Mouse (Mus musculus) liver, adult 2 months (tissue): ENCODE measurements around the gene Emilin3. TPM values are rescaled to one million over a fixed set of nuclear protein-coding genes. Genes with fewer than 3 reads are reported as not detected.

Experiments
- DNase-seq: peaks from one replicate; pipeline ENCODE4 v3.0.0-alpha.2; 2011; ENCODE audit warnings: low read depth, low spot score; ENCODE audit errors: extremely low read depth
- H3K27ac ChIP-seq: fragments of 200-500 bp; replicated peaks from 2 replicates; pipeline ENCODE4 v1.5.1; 2012; ENCODE audit warnings: low read depth, mild to moderate bottlenecking, control low read depth, inconsistent platforms, low read length; ENCODE audit not compliant: insufficient read depth
- H3K27me3 ChIP-seq: fragments of 200-500 bp; 2 replicates; pipeline ENCODE4 v1.6.1; 2012; ENCODE audit warnings: mild to moderate bottlenecking, moderate library complexity, low read length, inconsistent platforms; ENCODE audit not compliant: control insufficient read depth, insufficient read depth
- H3K36me3 ChIP-seq: fragments of 200-500 bp; 2 replicates; pipeline ENCODE4 v1.6.1; 2012; ENCODE audit warnings: low read length, inconsistent platforms; ENCODE audit not compliant: control insufficient read depth, insufficient read depth
- H3K4me1 ChIP-seq: fragments of 200-500 bp; 2 replicates; pipeline ENCODE4 v1.6.1; 2011; ENCODE audit warnings: low read length; ENCODE audit not compliant: control insufficient read depth, insufficient read depth
- H3K4me3 ChIP-seq: fragments of 200-500 bp; 2 replicates; pipeline ENCODE4 v1.5.1; 2011; ENCODE audit warnings: low read depth, mild to moderate bottlenecking, control low read depth, low read length, moderate library complexity; ENCODE audit not compliant: insufficient read depth
- H3K79me2 ChIP-seq: fragments of 200-500 bp; 2 replicates; pipeline ENCODE4 v1.6.1; 2012; ENCODE audit warnings: inconsistent platforms, mild to moderate bottlenecking, low read length, moderate library complexity; ENCODE audit not compliant: control insufficient read depth, insufficient read depth
- H3K9ac ChIP-seq: fragments of 200-500 bp; 2 replicates; pipeline ENCODE4 v1.6.1; 2012; ENCODE audit warnings: low read depth, mild to moderate bottlenecking, control low read depth, inconsistent platforms, low read length
- CTCF ChIP-seq: fragments of 200-500 bp; IDR thresholded peaks from 2 replicates; pipeline ENCODE4 v1.5.1; 2011; ENCODE audit warnings: low read depth, low read length, control low read depth
- POLR2A ChIP-seq: fragments of 200-500 bp; IDR thresholded peaks from 2 replicates; pipeline ENCODE4 v1.6.1; 2011; ENCODE audit warnings: low read length, control low read depth; ENCODE audit not compliant: insufficient read depth; ENCODE audit errors: extremely low read depth
- WGBS: fragments of 180-500 bp; shearing (Covaris S2); methylation state at CpG from one replicate; pipeline ENCODE4 v1.1.7; 2018; 5-methylcytosine and 5-hydroxymethylcytosine counted together
- polyA plus RNA-seq: library from polyadenylated mRNA; depleted of rRNA; stranded (reverse); fragments of >200 nt; gene quantifications from 2 replicates; pipeline ENCODE4 v1.2.3, GENCODE M21; 2012
- total RNA-seq: library from RNA; depleted of rRNA; stranded (reverse); fragments of >200 nt; gene quantifications from 2 replicates; pipeline ENCODE4 v1.2.3, GENCODE M21; 2014

The Emilin3 gene
- total and polyA plus RNA-seq, 2 experiments = not detected

DNA sequence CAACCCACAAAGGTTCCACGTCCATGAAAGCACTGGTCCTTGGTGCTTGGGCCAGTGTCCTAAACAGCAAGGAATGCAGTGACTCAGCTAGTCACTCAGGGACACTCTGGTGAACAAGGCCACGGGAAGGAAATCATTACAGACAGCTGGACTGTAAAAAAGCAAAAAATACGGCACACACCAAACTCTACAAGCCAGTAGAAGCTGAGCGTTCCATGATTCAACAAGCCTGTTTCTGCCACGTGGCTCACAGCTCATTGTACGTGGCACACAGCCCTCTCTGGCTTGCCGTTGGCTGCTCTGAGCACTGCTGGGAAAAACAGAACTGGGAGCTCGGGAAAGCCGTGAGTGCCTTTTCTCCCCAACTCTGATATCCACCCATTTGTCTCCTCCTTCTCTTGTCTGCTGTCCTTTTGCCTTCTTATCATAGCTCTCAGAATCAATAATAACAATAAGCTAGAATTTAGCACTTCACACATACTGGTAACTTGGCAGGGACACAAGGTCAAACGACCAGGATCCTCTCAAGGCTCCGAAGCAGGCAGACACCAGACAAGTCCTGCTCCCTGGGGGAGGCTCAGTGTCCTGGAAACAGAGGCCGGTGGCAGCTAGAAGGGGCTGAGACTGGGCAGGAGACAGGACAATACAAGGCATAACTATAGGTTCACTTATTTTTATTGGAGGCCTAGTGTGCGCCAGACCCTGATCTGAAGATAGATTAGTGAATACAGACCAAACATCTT is 31.5 kb downstream of the Emilin3 start, which contains the start of gene Lpin3:
Lpin3 (plus strand) TSS at position 218 of the 743 bp plus-strand sequence.
- no peaks in the 10 kb centered on the region for H3K27me3 ChIP-seq
- H3K4me1 ChIP-seq = 0 out of 2 replicates have a peak, but pooled peaks cover 3% of the 10 kb centered on the region
- H3K36me3 ChIP-seq = no peaks in the 10 kb centered on the region
- H3K27ac ChIP-seq = peak within 1 kb of the TSS; percentile 24; the same call in 1 of the 2 replicates
- H3K4me3 ChIP-seq = no peak within 1 kb of the TSS
- DNase-seq = no peak
- 52% methylated on average over 13 of the region's 13 CpGs for WGBS
- H3K79me2 ChIP-seq = no peaks in the 10 kb centered on the region
- no peak within 1 kb of the TSS for H3K9ac ChIP-seq
- TF ChIP-seq CTCF (no peak), POLR2A (no peak)

DNA sequence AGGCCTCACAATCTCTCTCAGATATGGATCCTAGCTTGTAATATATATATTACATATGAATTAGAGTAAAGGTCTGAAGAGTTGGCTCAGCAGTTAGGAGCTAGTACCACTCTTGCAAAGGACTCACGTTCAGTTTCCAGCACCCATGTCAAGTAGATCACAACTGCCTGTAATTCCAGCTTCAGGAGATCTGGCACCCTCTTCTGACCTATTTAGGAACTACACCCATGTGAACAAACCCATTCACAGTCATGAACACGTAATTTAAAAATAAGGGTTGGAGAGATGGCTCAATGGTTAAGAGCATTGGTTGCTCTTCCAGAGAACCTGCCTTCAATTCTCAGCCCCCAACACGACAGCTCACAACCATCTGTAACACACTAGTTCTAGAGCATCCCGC is 36.0 kb downstream of the Emilin3 start:
- Histone ChIP-seq H3K27ac (no peak overlapping the region), H3K4me1 (peaks cover 5% of the 10 kb centered on the region; the same call in 1 of the 2 replicates), H3K79me2 (peaks cover 4% of the 10 kb centered on the region; the same call in 1 of the 2 replicates), H3K27me3 (no peaks in the 10 kb centered on the region), H3K9ac (no peak overlapping the region), H3K4me3 (no peak overlapping the region), H3K36me3 (no peaks in the 10 kb centered on the region)
- 91% methylated on average over 4 of the region's 4 CpGs for WGBS
- DNase-seq = no peak
- TF ChIP-seq POLR2A (no peak), CTCF (0 out of 2 replicates have a peak, but pooled peaks have one; percentile 27)

DNA sequence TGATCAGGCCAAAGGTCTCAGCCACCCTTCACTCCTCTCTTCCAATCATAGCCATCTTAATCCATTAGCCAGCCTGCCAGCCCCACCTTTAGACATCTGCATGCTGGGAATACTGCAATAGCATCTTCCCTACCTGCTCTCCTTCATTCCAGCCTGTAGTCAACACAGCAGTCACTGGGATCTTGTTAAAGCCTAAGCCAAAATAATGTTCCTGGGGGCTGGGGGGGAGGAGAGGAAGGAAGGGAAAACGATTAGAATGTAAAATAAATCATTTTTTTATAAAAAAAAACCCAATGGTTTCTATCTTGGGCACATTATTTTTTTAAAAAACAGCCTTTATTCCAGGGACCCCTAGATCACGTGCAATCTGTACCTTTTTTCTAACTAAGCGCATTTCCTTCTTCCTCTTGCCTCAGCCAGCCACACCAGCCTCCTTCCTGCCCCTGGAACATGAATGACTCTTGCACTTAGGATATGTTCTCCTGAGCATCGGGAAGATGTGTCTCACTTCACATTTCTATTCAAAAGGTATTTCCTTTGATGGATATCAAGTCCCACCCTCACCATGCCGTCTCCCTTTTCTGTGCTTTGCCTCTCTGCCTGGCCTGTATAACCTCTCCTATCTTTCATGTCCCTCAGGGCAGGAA is 37.8 kb downstream of the Emilin3 start:
- Histone ChIP-seq H3K27me3 (no peaks in the 10 kb centered on the region), H3K79me2 (peaks cover 4% of the 10 kb centered on the region; the same call in 1 of the 2 replicates), H3K36me3 (no peaks in the 10 kb centered on the region), H3K27ac (peak overlapping the region; percentile 57; the same call in 1 of the 2 replicates), H3K4me1 (peaks cover 7% of the 10 kb centered on the region), H3K9ac (no peak overlapping the region), H3K4me3 (no peak overlapping the region)
- no peak for TF ChIP-seq CTCF
- no peak for TF ChIP-seq POLR2A
- DNase-seq = no peak
- WGBS = 78% methylated on average over 5 of the region's 5 CpGs

DNA sequence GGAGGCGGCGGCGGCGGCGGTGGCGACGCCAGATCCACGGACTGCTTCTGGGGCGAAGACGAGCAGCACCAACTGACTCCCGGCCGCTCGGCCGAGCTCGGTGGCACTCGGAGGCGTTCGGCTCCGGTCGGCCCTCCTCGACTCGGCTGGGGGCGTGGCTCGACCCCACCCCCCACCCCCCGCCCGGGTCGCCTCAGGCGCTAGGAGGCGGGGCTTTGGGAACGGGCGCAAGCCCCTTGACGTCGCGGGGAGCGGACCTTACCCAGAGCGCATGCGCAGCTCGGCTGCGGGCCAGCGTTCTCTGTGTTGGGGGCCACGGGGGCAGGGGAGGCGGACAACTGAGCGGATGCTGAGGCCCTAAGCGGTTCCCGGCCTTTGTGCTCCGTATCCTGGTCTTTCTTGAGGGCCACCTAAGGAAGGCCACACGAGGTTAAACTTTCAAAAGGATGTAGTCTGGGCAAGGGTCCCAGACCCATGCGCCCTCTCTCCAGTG is 39.2 kb downstream of the Emilin3 start, which contains the start of gene Zhx3:
Zhx3 (minus strand) TSS at position 109 of the 493 bp plus-strand sequence.
- H3K27me3 ChIP-seq = no peaks in the 10 kb centered on the region
- DNase-seq = peak; percentile 75
- H3K4me3 ChIP-seq = peak within 1 kb of the TSS; percentile 97
- 1% methylated on average over 43 of the region's 48 CpGs for WGBS
- H3K36me3 ChIP-seq = no peaks in the 10 kb centered on the region
- TF ChIP-seq CTCF = no peak
- TF ChIP-seq POLR2A = peak; percentile 52; the same call in 1 of the 2 replicates
- H3K4me1 ChIP-seq = peaks cover 18% of the 10 kb centered on the region
- peak within 1 kb of the TSS; percentile 99 for H3K27ac ChIP-seq
- peaks cover 13% of the 10 kb centered on the region for H3K79me2 ChIP-seq
- H3K9ac ChIP-seq = peak within 1 kb of the TSS; percentile 99

DNA sequence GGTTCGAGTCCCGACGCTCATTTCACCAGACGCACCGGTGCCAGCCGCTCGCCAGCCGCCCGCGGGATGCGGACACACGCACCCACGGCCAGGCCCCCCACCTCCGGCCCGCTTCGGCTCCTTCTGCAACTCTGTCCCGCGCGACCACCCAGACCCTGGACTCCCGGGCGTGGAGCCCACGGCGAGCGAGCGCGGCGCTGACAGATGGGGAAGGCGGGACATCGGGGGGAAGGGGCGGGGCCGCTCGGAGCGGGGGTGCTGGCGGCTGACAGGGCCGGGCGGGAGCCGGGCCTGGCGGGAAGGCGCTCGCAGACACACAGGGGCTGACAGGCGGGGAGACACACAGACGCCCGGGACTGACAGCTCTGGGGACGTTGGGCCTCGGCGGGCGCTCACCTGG is 39.7 kb downstream of the Emilin3 start:
- H3K9ac ChIP-seq = peak overlapping the region; percentile 99
- peaks cover 19% of the 10 kb centered on the region for H3K4me1 ChIP-seq
- H3K27me3 ChIP-seq = no peaks in the 10 kb centered on the region
- H3K79me2 ChIP-seq = peaks cover 13% of the 10 kb centered on the region
- no peak for DNase-seq
- peak overlapping the region; percentile 97 for H3K4me3 ChIP-seq
- no peaks in the 10 kb centered on the region for H3K36me3 ChIP-seq
- H3K27ac ChIP-seq = peak overlapping the region; percentile 96
- 0 out of 2 replicates have a peak, but pooled peaks have one; percentile 28 for TF ChIP-seq POLR2A
- TF ChIP-seq CTCF = no peak
- WGBS = under 1% methylated on average over 44 of the region's 47 CpGs
